Mouse (Mus musculus) gastrocnemius, adult 2 months (tissue): ENCODE measurements around the gene Crtap. TPM values are rescaled to one million over a fixed set of nuclear protein-coding genes. Genes with fewer than 3 reads are reported as not detected.
"Not testable (repeated sequence)": the region's sequence is repeated elsewhere in the genome, so short reads cannot be mapped to it uniquely, and the experiment has no call there.

Experiments used
- DNase-seq: peaks from one replicate; pipeline ENCODE4 v3.0.0; 2022
- H3K27ac ChIP-seq: fragments of 200-600 bp; 2 replicates; pipeline ENCODE4 v1.8.1; 2022; ENCODE audit warnings: mild to moderate bottlenecking
- H3K4me3 ChIP-seq: fragments of 200-600 bp; 2 replicates; pipeline ENCODE4 v1.8.1; 2022; ENCODE audit warnings: mild to moderate bottlenecking, moderate library complexity
- CTCF ChIP-seq: fragments of 200-600 bp; IDR thresholded peaks from 2 replicates; pipeline ENCODE4 v1.8.1; 2022; ENCODE audit warnings: antibody characterized with exemption, mild to moderate bottlenecking, moderate library complexity
- intact Hi-C: fragments of 180-260 bp; cut with DNase I; formaldehyde crosslinking; loops from one replicate; pipeline ENCODE4 v1.15.1; 2025
- total RNA-seq, 2 experiments: library from RNA; stranded (reverse); gene quantifications; 2 replicates each; pipeline ENCODE4 v1.2.3; 2021

Crtap gene
- total RNA-seq, 2 experiments from 2014 or later, result 5.6 to 11.1 TPM

- DNase-seq, result no peak
- intact Hi-C loops, result loop anchor here (2.0 kb wide), 1 partner anchor 85 kb away; no protein-coding TSS in a partner anchor
- Histone ChIP-seq H3K27ac (no peak overlapping the region), H3K4me3 (no peak overlapping the region)
- no peak for TF ChIP-seq CTCF
Measured at GRCm38 (mm10) chr9:114413866-114414265, 23.4 kb upstream of the Crtap start.

- no peak overlapping the region for H3K4me3 ChIP-seq
- intact Hi-C loops, result no loop called here
- no peak overlapping the region for H3K27ac ChIP-seq
- DNase-seq, result no peak
- no peak for TF ChIP-seq CTCF
Measured at GRCm38 (mm10) chr9:114412406-114412805, 21.9 kb upstream of the Crtap start.

- no peak overlapping the region for H3K4me3 ChIP-seq
- no peak overlapping the region for H3K27ac ChIP-seq
- no peak for TF ChIP-seq CTCF
- no peak for DNase-seq
- intact Hi-C loops, result no loop called here
Measured at GRCm38 (mm10) chr9:114411295-114411694, 20.8 kb upstream of the Crtap start.

GRCm38 (mm10) chr9:114410313-114410862 is 19.9 kb upstream of the Crtap start:
- DNase-seq, result no peak
- Histone ChIP-seq H3K4me3 (no peak overlapping the region), H3K27ac (no peak overlapping the region)
- no peak for TF ChIP-seq CTCF
- intact Hi-C loops, result no loop called here

- no peak for DNase-seq
- Histone ChIP-seq H3K4me3 (no peak overlapping the region), H3K27ac (no peak overlapping the region)
- no peak for TF ChIP-seq CTCF
- intact Hi-C loops, result no loop called here
Measured at GRCm38 (mm10) chr9:114407676-114408075, 17.2 kb upstream of the Crtap start.

- H3K27ac ChIP-seq, result peak overlapping the region; percentile 97
- H3K4me3 ChIP-seq, result peak overlapping the region; percentile 80
- peak; percentile 33; the same call in 1 of the 2 replicates for TF ChIP-seq CTCF
- intact Hi-C loops, result no loop called here
- no peak for DNase-seq
Measured at GRCm38 (mm10) chr9:114401685-114402080, 11.2 kb upstream of the Crtap start.

- TF ChIP-seq CTCF, result peak; percentile 63
- H3K27ac ChIP-seq, result peak within 1 kb of the TSS; percentile 97
- peak; percentile 87 for DNase-seq
- peak within 1 kb of the TSS; percentile 80 for H3K4me3 ChIP-seq
- intact Hi-C loops, result no loop called here
Measured at GRCm38 (mm10) chr9:114400949-114401684, 10.6 kb upstream of the Crtap start, which contains the start of the genes Glb1 and Tmppe. TSS of gene Glb1 (plus strand) at chr9:114401076. TSS of gene Tmppe (plus strand) at chr9:114401105.

- intact Hi-C loops, result no loop called here
- Histone ChIP-seq H3K27ac (peak overlapping the region; percentile 97), H3K4me3 (peak overlapping the region; percentile 80)
- no peak for TF ChIP-seq CTCF
- DNase-seq, result no peak
Measured at GRCm38 (mm10) chr9:114400588-114400948, 10.1 kb upstream of the Crtap start.

GRCm38 (mm10) chr9:114399680-114400079 is 9.2 kb upstream of the Crtap start:
- Histone ChIP-seq H3K4me3 (no peak overlapping the region), H3K27ac (no peak overlapping the region)
- no peak for TF ChIP-seq CTCF
- DNase-seq, result no peak
- intact Hi-C loops, result no loop called here

- no peak for DNase-seq
- intact Hi-C loops, result no loop called here
- H3K4me3 ChIP-seq, result no peak overlapping the region
Measured at GRCm38 (mm10) chr9:114395258-114395657, 4.8 kb upstream of the Crtap start.

GRCm38 (mm10) chr9:114394677-114395076 is 4.2 kb upstream of the Crtap start:
- Histone ChIP-seq H3K4me3 (no peak overlapping the region), H3K27ac (no peak overlapping the region)
- no peak for TF ChIP-seq CTCF
- no peak for DNase-seq
- intact Hi-C loops, result no loop called here

More at GRCm38 (mm10) chr9:114395258-114395657, 4.8 kb upstream of the Crtap start:
- no peak for TF ChIP-seq CTCF
- no peak overlapping the region for H3K27ac ChIP-seq

- intact Hi-C loops, H3K4me3 ChIP-seq, H3K27ac ChIP-seq, DNase-seq: not testable (repeated sequence)
Measured at GRCm38 (mm10) chr9:114394136-114394535, 3.7 kb upstream of the Crtap start.

GRCm38 (mm10) chr9:114390749-114391075 is 237 bp upstream of the Crtap start:
- DNase-seq, result no peak
- intact Hi-C loops, result no loop called here
- no peak for TF ChIP-seq CTCF
- Histone ChIP-seq H3K4me3 (peak overlapping the region; percentile 87), H3K27ac (peak overlapping the region; percentile 71)
